Mouse (Mus musculus): ENCODE data around the gene Zfand3. TPM values are rescaled to one million over a fixed set of nuclear protein-coding genes. Genes with fewer than 3 reads are reported as not detected.

Gene Zfand3
- 39.7 and 40.2 TPM in 2 replicates for polyA plus RNA-seq (2015; fragmentation: Nextera tagmentation; extraction: Ambion mirVana)

- H3K9me3 ChIP-seq (ENCODE audit: control insufficient read depth, low read length): no peaks in the 10 kb centered on the region
- ATAC-seq: peak; percentile 93
- peak within 1 kb of the TSS; percentile 97 for H3K4me3 ChIP-seq (ENCODE audit: low read length)
- WGBS: under 1% methylated on average over 64 of the region's 93 CpGs
- H3K36me3 ChIP-seq (ENCODE audit: control insufficient read depth, insufficient read depth, low read length): no peaks in the 10 kb centered on the region
- no peaks in the 10 kb centered on the region for H3K27me3 ChIP-seq (replicated peaks; ENCODE audit: control insufficient read depth, insufficient read depth, low read length)
- peaks cover 28% of the 10 kb centered on the region for H3K4me1 ChIP-seq (ENCODE audit: control insufficient read depth, insufficient read depth, low read length)
- H3K27ac ChIP-seq (ENCODE audit: low read length): peak within 1 kb of the TSS; percentile 99
- peak within 1 kb of the TSS; percentile 100 for H3K9ac ChIP-seq (ENCODE audit: low read depth, low read length)
- peak within 1 kb of the TSS; percentile 80 for H3K4me2 ChIP-seq (ENCODE audit: low read depth, low read length)
These were observed at the start of gene Zfand3 for GRCm38 (mm10) chr17:30004203-30005102. Zfand3 (plus strand) TSS chr17:30004733.

DNA sequence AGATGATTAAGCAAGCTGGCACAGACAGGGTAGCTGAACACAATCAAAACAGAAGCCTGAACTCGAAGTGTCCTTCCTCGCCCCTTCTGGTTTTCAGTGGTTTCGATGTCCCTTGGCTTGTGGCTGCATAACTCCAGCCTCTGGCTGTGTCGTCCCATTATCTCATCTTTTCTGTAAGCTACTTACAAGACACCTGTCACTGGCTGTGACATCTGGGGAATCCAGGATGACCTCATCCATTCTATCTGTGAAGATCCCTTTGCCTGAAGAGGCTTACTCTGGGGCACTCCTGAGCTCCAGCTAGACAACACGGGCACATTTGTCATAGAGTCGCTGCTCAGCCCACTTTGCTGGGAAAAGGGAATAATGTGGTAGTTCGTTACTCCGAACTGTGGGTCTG lies 48.7 kb upstream of the Zfand3 start:
- 67% methylated on average over 8 of the region's 8 CpGs for WGBS
- Histone ChIP-seq H3K9ac (ENCODE audit: low read depth, low read length) (no peak overlapping the region), H3K36me3 (ENCODE audit: control insufficient read depth, insufficient read depth, low read length) (no peaks in the 10 kb centered on the region), H3K27me3 (replicated peaks; ENCODE audit: control insufficient read depth, insufficient read depth, low read length) (no peaks in the 10 kb centered on the region), H3K4me3 (ENCODE audit: low read length) (no peak overlapping the region), H3K4me2 (ENCODE audit: low read depth, low read length) (no peak overlapping the region), H3K9me3 (ENCODE audit: control insufficient read depth, low read length) (0 out of 2 replicates have a peak, but pooled peaks cover 3% of the 10 kb centered on the region), H3K4me1 (ENCODE audit: control insufficient read depth, insufficient read depth, low read length) (peaks cover 11% of the 10 kb centered on the region), H3K27ac (ENCODE audit: low read length) (no peak overlapping the region)
- ATAC-seq: no peak

DNA sequence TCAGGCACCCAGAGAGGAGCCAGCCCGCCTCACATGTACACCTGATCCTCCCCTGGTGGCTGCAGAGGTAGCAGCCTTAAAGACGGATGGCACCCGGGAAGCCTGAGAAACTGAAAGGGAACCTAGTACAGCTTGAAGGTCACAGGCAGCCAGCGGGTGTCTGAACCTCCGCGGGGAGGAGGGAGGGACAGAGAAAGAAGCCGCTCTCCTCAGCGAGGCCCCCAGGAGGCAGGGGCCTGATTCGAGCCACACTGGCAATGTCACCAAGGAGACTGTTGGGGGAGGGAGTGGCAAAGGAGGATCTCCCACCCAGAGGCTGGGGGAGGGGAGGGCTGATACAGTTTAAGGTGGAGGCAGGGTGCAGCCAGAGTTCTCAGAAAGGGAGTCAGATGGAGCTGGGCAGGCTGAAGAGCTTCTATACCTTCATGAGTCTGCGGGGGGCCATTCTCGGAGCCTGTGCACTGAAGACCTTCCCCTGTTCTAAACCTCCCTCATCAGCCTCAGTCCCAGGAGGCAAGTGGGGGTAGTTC lies 40.7 kb upstream of the Zfand3 start:
- ATAC-seq: peak; percentile 71

DNA sequence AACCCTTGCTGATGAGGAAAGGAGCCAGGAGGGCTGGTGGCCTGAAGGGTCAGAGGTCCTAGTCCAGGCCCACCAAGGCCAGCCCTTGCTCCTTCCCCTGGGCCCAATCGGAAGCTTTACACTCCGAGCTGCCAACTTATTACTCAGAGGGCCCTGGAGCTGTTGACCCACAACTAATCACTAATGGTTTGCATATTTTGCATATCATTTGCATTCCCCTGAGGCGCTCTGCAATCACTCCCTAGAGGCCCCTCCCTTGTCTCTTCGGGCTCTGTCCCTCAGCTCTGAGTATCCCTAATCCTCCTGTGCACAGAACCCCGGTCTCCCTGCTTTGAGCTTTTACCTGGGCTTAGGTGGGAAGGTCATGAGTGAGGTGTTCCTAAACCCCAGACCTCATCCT lies 39.0 kb upstream of the Zfand3 start:
- H3K9me3 ChIP-seq (ENCODE audit: control insufficient read depth, low read length): no peaks in the 10 kb centered on the region
- no peaks in the 10 kb centered on the region for H3K36me3 ChIP-seq (ENCODE audit: control insufficient read depth, insufficient read depth, low read length)
- WGBS: 52% methylated on average over 5 of the region's 5 CpGs
- H3K27me3 ChIP-seq (replicated peaks; ENCODE audit: control insufficient read depth, insufficient read depth, low read length): 0 out of 2 replicates have a peak, but pooled peaks cover 3% of the 10 kb centered on the region
- H3K27ac ChIP-seq (ENCODE audit: low read length): no peak overlapping the region
- peaks cover 9% of the 10 kb centered on the region for H3K4me1 ChIP-seq (ENCODE audit: control insufficient read depth, insufficient read depth, low read length)
- no peak overlapping the region for H3K4me2 ChIP-seq (ENCODE audit: low read depth, low read length)
- ATAC-seq: no peak
- H3K4me3 ChIP-seq (ENCODE audit: low read length): no peak overlapping the region
- no peak overlapping the region for H3K9ac ChIP-seq (ENCODE audit: low read depth, low read length)

More for the DNA sequence above, 40.7 kb upstream of the Zfand3 start:
- no peak overlapping the region for H3K27ac ChIP-seq (ENCODE audit: low read length)
- peak overlapping the region; percentile 13 for H3K9ac ChIP-seq (ENCODE audit: low read depth, low read length)
- peaks cover 9% of the 10 kb centered on the region for H3K4me1 ChIP-seq (ENCODE audit: control insufficient read depth, insufficient read depth, low read length)
- H3K36me3 ChIP-seq (ENCODE audit: control insufficient read depth, insufficient read depth, low read length): no peaks in the 10 kb centered on the region
- H3K4me3 ChIP-seq (ENCODE audit: low read length): peak overlapping the region; percentile 17
- peak overlapping the region; percentile 35 for H3K4me2 ChIP-seq (ENCODE audit: low read depth, low read length)
- 0 out of 2 replicates have a peak, but pooled peaks cover 3% of the 10 kb centered on the region for H3K27me3 ChIP-seq (replicated peaks; ENCODE audit: control insufficient read depth, insufficient read depth, low read length)
- H3K9me3 ChIP-seq (ENCODE audit: control insufficient read depth, low read length): 0 out of 2 replicates have a peak, but pooled peaks cover 3% of the 10 kb centered on the region
- 4% methylated on average over 11 of the region's 11 CpGs for WGBS

- H3K9me3 ChIP-seq (ENCODE audit: control insufficient read depth, low read length): no peaks in the 10 kb centered on the region
- H3K4me2 ChIP-seq (ENCODE audit: low read depth, low read length): no peak within 1 kb of the TSS
- 63% methylated on average over 7 of the region's 7 CpGs for WGBS
- no peak within 1 kb of the TSS for H3K4me3 ChIP-seq (ENCODE audit: low read length)
- H3K9ac ChIP-seq (ENCODE audit: low read depth, low read length): no peak within 1 kb of the TSS
- no peaks in the 10 kb centered on the region for H3K27me3 ChIP-seq (replicated peaks; ENCODE audit: control insufficient read depth, insufficient read depth, low read length)
- H3K36me3 ChIP-seq (ENCODE audit: control insufficient read depth, insufficient read depth, low read length): no peaks in the 10 kb centered on the region
- ATAC-seq: no peak
- H3K4me1 ChIP-seq (ENCODE audit: control insufficient read depth, insufficient read depth, low read length): 0 out of 2 replicates have a peak, but pooled peaks cover 2% of the 10 kb centered on the region
- no peak within 1 kb of the TSS for H3K27ac ChIP-seq (ENCODE audit: low read length)
These were observed 34.4 kb upstream of the Zfand3 start, which contains the start of gene Mdga1 for GRCm38 (mm10) chr17:29970037-29970555. Mdga1 (minus strand) TSS chr17:29970087.

DNA sequence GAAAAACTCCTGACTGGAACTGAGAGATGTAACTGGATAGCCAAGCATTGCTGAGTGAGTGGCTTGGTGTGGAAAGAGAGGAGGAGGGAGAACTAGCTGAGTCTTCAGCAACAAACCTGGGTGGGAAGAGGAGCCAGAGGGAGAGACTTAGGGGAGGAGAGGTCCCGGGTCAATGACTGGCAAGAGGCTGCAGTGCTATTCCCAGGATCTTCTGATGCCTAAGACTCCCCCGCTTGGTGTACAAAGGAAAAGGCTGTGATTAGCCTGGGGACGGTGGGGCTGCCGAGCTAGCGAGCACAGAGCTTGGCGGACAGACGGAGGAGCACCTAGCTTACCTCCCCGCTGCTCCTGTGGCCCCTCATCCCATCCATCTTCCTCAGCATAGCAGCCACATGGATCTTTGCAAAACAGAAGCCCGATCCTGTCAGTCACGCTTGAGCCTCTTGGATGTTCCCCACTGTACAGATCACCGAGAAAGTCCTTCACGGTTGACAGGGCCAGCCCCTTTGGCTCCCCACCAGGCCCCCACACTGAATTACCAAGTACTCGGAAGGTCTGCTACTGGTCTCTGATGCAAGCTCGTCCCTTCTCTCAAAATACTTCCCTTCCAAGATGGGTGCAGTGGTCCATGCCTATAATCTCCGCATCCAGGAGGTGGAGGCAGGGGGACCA lies 32.6 kb upstream of the Zfand3 start:
- Histone ChIP-seq H3K4me2 (ENCODE audit: low read depth, low read length) (no peak overlapping the region), H3K27me3 (replicated peaks; ENCODE audit: control insufficient read depth, insufficient read depth, low read length) (no peaks in the 10 kb centered on the region), H3K4me3 (ENCODE audit: low read length) (no peak overlapping the region), H3K4me1 (ENCODE audit: control insufficient read depth, insufficient read depth, low read length) (0 out of 2 replicates have a peak, but pooled peaks cover 2% of the 10 kb centered on the region), H3K9ac (ENCODE audit: low read depth, low read length) (no peak overlapping the region), H3K9me3 (ENCODE audit: control insufficient read depth, low read length) (no peaks in the 10 kb centered on the region), H3K36me3 (ENCODE audit: control insufficient read depth, insufficient read depth, low read length) (no peaks in the 10 kb centered on the region), H3K27ac (ENCODE audit: low read length) (no peak overlapping the region)
- WGBS: 62% methylated on average over 15 of the region's 15 CpGs
- ATAC-seq: no peak

DNA sequence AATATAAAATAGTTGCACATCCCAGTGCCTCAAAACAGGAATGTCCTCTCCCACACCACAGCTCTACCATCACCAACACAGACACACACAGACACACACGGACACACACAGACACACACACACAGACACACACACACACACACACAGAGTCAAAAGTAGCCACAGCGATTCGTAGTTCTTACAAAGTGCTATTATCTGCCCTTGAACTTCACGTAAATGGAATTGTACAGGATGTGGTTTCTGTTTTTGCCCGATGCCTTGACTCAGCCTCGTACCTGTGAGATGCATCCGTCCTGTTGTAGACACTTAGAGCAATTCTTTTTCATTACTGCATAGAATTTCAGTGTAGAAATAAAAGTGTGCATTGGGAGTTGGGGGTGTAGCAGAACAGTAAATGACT lies 31.3 kb upstream of the Zfand3 start:
- no peak overlapping the region for H3K4me3 ChIP-seq (ENCODE audit: low read length)
- H3K36me3 ChIP-seq (ENCODE audit: control insufficient read depth, insufficient read depth, low read length): no peaks in the 10 kb centered on the region
- no peak overlapping the region for H3K4me2 ChIP-seq (ENCODE audit: low read depth, low read length)
- H3K9ac ChIP-seq (ENCODE audit: low read depth, low read length): no peak overlapping the region
- H3K27ac ChIP-seq (ENCODE audit: low read length): no peak overlapping the region
- 90% methylated on average over 7 of the region's 7 CpGs for WGBS
- H3K27me3 ChIP-seq (replicated peaks; ENCODE audit: control insufficient read depth, insufficient read depth, low read length): no peaks in the 10 kb centered on the region
- 0 out of 2 replicates have a peak, but pooled peaks cover 2% of the 10 kb centered on the region for H3K4me1 ChIP-seq (ENCODE audit: control insufficient read depth, insufficient read depth, low read length)
- no peak for ATAC-seq
- H3K9me3 ChIP-seq (ENCODE audit: control insufficient read depth, low read length): no peaks in the 10 kb centered on the region

DNA sequence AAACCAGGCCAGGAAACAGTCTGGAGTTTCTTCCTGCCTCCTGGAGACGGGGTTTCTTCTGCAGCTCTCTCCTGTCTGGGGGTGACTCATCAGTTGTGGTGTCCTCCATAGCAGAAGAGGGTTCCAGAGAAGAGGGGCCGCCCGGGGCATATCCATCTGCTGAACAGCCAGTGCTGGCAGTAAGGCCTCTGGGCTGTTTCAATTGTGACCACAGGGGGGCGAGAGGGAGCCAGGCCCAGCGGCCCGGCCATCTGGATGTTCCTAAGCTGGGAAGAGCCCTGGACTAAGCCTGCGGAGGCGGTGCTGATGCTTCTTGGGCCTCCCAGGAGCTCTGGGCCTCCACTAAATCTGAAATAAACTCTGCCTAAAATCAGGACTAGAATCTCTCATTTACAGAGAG lies 28.8 kb upstream of the Zfand3 start:
- Histone ChIP-seq H3K4me2 (ENCODE audit: low read depth, low read length) (no peak overlapping the region), H3K36me3 (ENCODE audit: control insufficient read depth, insufficient read depth, low read length) (no peaks in the 10 kb centered on the region), H3K27me3 (replicated peaks; ENCODE audit: control insufficient read depth, insufficient read depth, low read length) (no peaks in the 10 kb centered on the region), H3K9ac (ENCODE audit: low read depth, low read length) (no peak overlapping the region), H3K9me3 (ENCODE audit: control insufficient read depth, low read length) (no peaks in the 10 kb centered on the region), H3K4me1 (ENCODE audit: control insufficient read depth, insufficient read depth, low read length) (peaks cover 14% of the 10 kb centered on the region), H3K4me3 (ENCODE audit: low read length) (no peak overlapping the region), H3K27ac (ENCODE audit: low read length) (no peak overlapping the region)
- peak; percentile 70 for ATAC-seq
- WGBS: 3% methylated on average over 8 of the region's 8 CpGs

DNA sequence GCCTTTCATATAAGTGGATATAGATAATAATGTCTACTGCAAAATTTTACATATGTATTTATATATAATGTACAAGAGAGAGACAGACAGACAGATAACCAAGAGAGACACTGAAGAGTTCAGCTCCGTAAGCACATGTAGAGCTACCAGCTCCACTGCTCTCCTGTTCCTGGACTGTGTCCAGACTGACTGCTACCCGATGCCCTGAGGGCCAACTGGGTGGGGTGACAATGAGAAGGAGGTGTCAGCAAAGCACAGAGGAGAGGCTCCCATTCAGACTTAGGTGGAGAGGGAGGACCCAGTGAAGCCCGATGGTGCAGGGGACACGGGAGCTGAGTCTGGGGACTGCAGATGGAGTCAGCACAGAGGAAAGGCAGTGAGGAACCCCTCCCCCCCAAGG lies 25.5 kb upstream of the Zfand3 start:
- 51% methylated on average over 4 of the region's 4 CpGs for WGBS
- Histone ChIP-seq H3K27ac (ENCODE audit: low read length) (no peak overlapping the region), H3K9me3 (ENCODE audit: control insufficient read depth, low read length) (0 out of 2 replicates have a peak, but pooled peaks cover 5% of the 10 kb centered on the region), H3K4me2 (ENCODE audit: low read depth, low read length) (no peak overlapping the region), H3K27me3 (replicated peaks; ENCODE audit: control insufficient read depth, insufficient read depth, low read length) (no peaks in the 10 kb centered on the region), H3K4me3 (ENCODE audit: low read length) (no peak overlapping the region), H3K9ac (ENCODE audit: low read depth, low read length) (no peak overlapping the region), H3K4me1 (ENCODE audit: control insufficient read depth, insufficient read depth, low read length) (peaks cover 14% of the 10 kb centered on the region), H3K36me3 (ENCODE audit: control insufficient read depth, insufficient read depth, low read length) (no peaks in the 10 kb centered on the region)
- ATAC-seq: no peak

All from intestine, embryonic 16.5 days (tissue).